Mouse (Mus musculus) G1E (cell line): ENCODE data around the gene Grk3.

Experiments
- CTCF ChIP-seq: IDR thresholded peaks from 2 replicates; pipeline ENCODE4 v1.5.1; 2012; ENCODE audit warnings: low read depth, low read length, inconsistent platforms, mixed read lengths
- GATA1 ChIP-seq: IDR thresholded peaks from 2 replicates; pipeline ENCODE4 v1.6.1; 2012; ENCODE audit warnings: borderline replicate concordance, low read length, inconsistent platforms, mixed read lengths
- TAL1 ChIP-seq: conservative IDR thresholded peaks from 2 replicates; pipeline ENCODE4 v1.6.1; 2012; ENCODE audit warnings: low read depth, low read length, inconsistent platforms, mixed read lengths

DNA sequence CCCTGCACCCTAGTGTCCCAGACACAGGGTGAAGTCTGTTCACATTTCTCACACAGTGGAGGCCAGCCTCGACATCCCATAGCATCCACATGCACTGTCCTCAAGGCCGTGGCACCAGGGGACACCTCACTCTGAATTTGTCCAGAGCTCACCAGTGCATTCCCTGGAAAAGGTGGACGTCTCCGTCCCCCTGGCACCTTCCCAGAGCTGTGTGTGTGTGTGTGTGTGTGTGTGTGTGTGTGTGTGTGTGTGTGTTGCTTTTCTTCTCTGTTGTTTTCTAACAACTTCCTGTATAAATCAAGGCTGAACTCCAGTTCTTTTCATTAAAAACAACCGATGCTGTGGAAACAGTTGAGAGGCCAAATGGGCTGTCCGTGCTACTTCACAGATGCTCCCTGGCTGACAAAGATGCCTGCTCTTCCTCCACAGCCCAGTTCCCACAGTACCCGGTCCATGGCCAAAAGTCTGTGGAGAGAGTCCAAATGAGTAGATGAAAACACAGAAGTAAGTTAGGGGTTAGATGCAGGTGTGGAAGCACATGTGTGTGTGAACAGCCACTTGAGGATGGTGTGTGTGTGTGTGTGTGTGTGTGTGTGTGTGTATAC, 35.1 kb upstream of the Grk3 start:
- TF ChIP-seq CTCF (no peak), GATA1 (no peak), TAL1 (no peak)
